Mouse (Mus musculus) adrenal gland, adult (tissue): ENCODE results near the gene Prss12.

Source experiments
- DNase-seq, 2 experiments: peaks; one replicate each; pipeline ENCODE4 v3.0.0; 2022 to 2023; ENCODE audit warnings: low spot score in 1 of 2; ENCODE audit not compliant: inconsistent age in 2 of 2

The Prss12 gene

GRCm38 (mm10) chr3:123446708-123447537, at the start of gene Prss12:
Gene Prss12, plus strand, starts transcription at chr3:123446913.
- DNase-seq, result peak; percentile 36 to 80

DNA sequence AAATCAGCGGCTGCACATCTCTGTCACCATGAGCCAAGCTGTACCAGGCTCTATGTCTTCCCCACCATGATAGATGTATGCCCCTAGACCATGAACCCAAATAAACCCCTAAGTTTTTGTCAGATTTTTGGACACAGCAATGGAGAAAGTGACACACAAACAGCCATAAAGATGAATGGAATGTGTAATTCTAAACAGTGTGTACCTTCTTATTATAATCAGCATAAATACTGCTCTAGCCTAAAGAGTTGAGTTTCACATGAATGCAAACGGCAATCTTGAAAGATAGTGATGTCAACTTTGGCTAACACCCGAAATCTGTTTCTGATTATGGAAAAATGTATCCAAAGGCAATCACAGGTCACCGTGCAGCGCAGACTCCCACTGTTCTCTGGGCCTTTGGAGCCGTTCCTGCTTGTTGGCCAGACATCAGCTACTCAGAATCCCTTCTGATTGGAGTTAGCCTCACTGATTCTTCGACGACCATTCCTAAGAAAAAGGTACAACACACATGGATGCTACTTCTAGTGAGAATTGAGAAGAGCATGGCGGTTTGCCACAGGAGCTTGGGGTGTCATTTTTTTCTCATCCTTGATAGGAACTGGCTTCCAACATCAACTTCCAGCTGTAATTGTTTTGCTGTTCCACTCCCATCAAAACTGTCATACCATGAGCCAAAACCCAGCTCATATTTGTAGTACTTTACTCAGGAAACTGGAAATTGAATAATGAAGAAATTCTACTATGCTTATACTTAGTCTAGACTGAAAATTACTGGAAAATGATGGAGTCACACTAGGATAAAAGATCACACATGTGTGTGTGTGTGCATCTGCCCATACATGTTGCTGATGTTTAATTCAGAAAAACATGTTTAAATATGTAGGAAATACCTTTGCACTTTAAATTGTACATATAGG, 48.9 kb upstream of the Prss12 start:
- DNase-seq, result no peak

GRCm38 (mm10) chr3:123404945-123405344, 41.8 kb upstream of the Prss12 start:
- no peak for DNase-seq

- no peak for DNase-seq
These were observed 34.7 kb upstream of the Prss12 start for GRCm38 (mm10) chr3:123411821-123412578.

- DNase-seq, result no peak
These were observed 33.5 kb upstream of the Prss12 start for GRCm38 (mm10) chr3:123413173-123413572.

DNA sequence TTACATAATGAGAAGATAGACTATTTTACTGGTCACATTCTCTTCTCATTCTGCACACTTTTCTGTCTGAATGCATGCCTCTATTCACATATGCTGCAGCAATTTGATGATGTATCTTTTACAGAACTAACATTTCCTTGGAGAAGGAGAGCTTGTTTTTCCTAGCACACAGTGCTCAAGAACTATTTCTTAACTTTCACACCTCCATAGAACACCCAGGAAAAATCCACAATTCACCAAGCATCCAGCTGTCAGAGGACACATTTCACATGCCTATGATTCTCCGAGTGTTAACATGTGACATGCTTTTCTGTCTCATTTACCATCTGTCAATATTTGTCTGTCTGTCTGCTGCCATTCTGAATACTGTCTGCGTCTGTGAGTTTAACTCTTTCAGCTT, 21.1 kb upstream of the Prss12 start:
- DNase-seq, result no peak

- DNase-seq, result no peak
These were observed 18.7 kb upstream of the Prss12 start for GRCm38 (mm10) chr3:123428005-123428404.

GRCm38 (mm10) chr3:123429597-123430458, 16.9 kb upstream of the Prss12 start:
- DNase-seq, result no peak

GRCm38 (mm10) chr3:123431951-123432674, 14.6 kb upstream of the Prss12 start:
- no peak for DNase-seq

DNA sequence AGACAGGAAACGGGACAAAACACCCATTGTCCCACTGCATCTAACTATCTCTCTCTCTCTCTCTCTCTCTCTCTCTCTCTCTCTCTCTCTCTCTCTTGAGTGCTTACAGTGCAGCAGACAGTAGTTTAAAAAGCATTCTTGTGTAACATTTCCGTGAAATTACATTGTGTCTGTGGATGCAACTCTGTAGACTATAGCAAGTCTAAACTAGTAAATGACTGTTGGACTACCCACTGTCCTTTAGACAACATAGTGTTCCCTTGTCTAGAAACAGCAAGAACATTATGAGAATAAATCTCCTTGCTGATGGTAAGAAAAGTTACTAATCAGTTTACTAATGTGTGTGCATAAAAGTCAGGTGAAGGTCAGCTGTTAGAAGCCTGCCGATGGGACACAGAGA, 13.4 kb upstream of the Prss12 start:
- DNase-seq, result no peak

GRCm38 (mm10) chr3:123437608-123438007, 9.1 kb upstream of the Prss12 start:
- no peak for DNase-seq

DNA sequence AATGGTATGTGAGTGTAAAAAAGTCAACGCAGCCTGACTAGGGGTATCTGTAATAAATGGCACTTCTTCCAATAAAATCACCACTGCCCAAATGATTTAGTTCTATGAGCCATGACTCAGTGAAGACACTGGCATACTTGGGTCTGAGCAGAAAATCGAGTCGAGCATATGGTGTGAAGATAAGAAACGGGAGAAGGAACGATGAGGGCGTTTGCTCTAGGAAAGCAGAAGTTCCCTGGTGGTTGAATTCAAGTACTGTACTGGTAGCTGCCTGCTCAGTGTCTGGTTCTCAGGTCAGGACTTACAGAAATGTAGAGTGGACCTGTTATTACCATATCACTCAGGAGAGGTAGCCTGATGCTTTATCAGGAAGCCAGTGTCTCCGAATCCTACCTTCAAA, 6.2 kb upstream of the Prss12 start:
- no peak for DNase-seq

- DNase-seq, result no peak
These were observed 2.2 kb upstream of the Prss12 start for GRCm38 (mm10) chr3:123444466-123444865.

GRCm38 (mm10) chr3:123447538-123448059, 886 bp downstream of the Prss12 start:
- no peak for DNase-seq

DNA sequence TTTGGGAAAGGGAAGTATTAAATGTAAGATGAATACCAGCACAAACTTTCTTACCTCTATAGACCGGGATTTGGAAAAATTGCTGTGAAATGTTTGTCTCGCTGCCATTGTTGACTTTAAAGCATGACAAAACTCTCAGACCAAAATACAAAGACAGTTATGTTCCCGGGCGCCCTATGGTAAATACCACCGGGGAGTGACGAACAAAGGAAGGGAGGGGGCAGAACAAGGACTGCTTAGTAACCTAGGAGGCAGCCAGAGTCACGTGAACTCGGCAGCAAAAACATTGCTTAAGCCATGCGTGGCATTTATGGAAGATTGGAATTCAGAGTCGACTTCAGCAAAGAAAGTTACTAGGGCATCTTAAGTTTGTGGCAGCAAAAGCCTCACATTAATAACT, 1.4 kb downstream of the Prss12 start:
- peak; percentile 19 to 64 for DNase-seq

- DNase-seq, result no peak
These were observed 3.4 kb downstream of the Prss12 start for GRCm38 (mm10) chr3:123450107-123450506.

DNA sequence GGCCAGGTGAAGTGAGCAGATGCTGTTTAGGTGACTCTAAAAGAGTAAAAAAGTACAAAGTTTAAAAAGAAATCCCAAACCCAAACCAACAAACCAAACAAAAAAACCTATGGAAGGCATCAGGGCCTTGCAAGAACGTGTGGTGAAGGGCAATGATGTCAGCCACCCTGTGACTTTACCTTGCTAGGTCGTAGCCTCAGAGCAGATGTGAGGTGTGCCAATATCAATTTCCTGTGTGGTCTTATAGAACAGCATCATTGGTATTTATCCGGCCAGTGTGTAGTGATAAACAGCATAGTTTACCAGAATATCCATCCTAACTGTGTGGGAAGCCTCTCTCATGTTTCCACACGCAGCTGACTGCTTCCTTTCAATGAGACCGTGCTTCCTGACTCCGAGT, 6.2 kb downstream of the Prss12 start:
- DNase-seq, result no peak

DNA sequence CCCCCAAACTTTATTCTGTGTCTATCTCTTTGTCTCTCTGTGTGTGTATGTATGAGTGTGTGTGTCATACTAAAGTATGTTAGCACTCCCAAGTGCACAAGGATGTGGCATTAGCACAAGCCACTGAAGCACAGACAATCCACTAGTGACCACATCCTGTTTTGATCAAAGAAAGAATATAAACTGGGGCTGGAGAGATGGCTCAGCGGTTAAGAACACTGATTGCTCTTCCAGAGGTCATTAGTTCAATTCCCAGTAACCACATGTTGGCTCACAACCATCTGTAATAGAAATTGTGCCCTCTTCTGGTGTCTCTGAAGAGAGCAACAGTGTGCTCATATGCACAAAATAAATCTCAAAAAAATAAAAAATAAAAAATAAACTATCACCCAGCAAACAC, 12.8 kb downstream of the Prss12 start:
- no peak for DNase-seq

DNA sequence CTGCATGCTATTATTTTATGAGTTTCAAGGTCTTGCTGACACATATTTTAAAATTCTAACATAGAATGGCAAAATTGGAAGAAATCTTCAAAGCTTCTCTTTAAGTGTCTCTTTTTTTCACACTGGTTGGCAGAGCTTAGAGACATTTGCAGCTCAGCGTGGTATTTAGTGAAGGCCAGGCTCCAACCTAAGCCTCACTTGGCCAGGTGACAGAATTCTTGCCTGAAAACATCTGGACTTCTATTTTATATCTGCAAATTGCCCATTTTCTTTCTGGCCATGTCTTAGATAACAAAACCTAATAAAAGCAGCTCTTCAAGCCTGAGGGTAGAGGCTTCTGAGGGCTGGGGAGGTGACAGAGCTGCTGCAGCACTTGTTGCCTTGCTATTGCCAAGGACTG, 13.7 kb downstream of the Prss12 start:
- peak in 1 of 2 experiments; percentile 53 for DNase-seq
